ENCODE assay signal across 26 mouse cellular contexts in genomic region chr16:66014861-66015602, GRCm38 (mm10).
DNase-seq lines count a peak whose midpoint lies in the region; ATAC-seq and TF ChIP-seq lines count a peak whose summit lies in the region.
"Had no signal": no experiment of that assay in that cellular context is flagged by ENCODE, and none has a peak within 500 bp of the region (broad histone marks: within the 10 kb centered on the region; RNA-seq: fewer than 3 reads in every experiment).

No protein-coding gene starts in this region.

- H3K9ac ChIP-seq in hindbrain, embryonic 13.5 days: no peak overlapping the region
- no peak overlapping the region for H3K9ac ChIP-seq in midbrain, embryonic 11.5 days (ENCODE audit: low read length)
- no peak overlapping the region for H3K9ac ChIP-seq in midbrain, postnatal 0 days (replicated peaks; ENCODE audit: low read length, poor library complexity, severe bottlenecking)
- no peak overlapping the region for H3K9ac ChIP-seq in intestine, postnatal 0 days (ENCODE audit: low read depth, low read length)
- no peak overlapping the region for H3K9ac ChIP-seq in stomach, postnatal 0 days (ENCODE audit: low read length)
- H3K9ac ChIP-seq: heart, embryonic 15.5 days; kidney, embryonic 15.5 days; limb, embryonic 12.5 days; liver, embryonic 15.5 days; lung, embryonic 14.5 days; neural tube, embryonic 15.5 days had no signal

- no peaks in the 10 kb centered on the region for H3K27me3 ChIP-seq in hindbrain, embryonic 10.5 days (ENCODE audit: insufficient read depth, poor library complexity, severe bottlenecking)
- H3K27me3 ChIP-seq in hindbrain, embryonic 13.5 days: no peaks in the 10 kb centered on the region
- no peaks in the 10 kb centered on the region for H3K27me3 ChIP-seq in midbrain, embryonic 11.5 days (ENCODE audit: control insufficient read depth, insufficient read depth, low read length)
- no peaks in the 10 kb centered on the region for H3K27me3 ChIP-seq in midbrain, postnatal 0 days (ENCODE audit: insufficient read depth, low read length)
- H3K27me3 ChIP-seq in intestine, postnatal 0 days (replicated peaks; ENCODE audit: control insufficient read depth, insufficient read depth, low read length): no peaks in the 10 kb centered on the region
- H3K27me3 ChIP-seq in stomach, postnatal 0 days (ENCODE audit: control insufficient read depth, insufficient read depth, low read length): no peaks in the 10 kb centered on the region
- H3K27me3 ChIP-seq: heart, embryonic 15.5 days; kidney, embryonic 15.5 days; limb, embryonic 12.5 days; liver, embryonic 15.5 days; neural tube, embryonic 15.5 days had no signal

- ATAC-seq in hindbrain, embryonic 13.5 days (ENCODE audit: low FRiP score): no peak
- ATAC-seq in midbrain, embryonic 11.5 days (ENCODE audit: low FRiP score): peak; percentile 85
- ATAC-seq in midbrain, postnatal 0 days (ENCODE audit: low FRiP score): no peak
- ATAC-seq in intestine, postnatal 0 days: peak; percentile 72
- ATAC-seq in stomach, postnatal 0 days (ENCODE audit: low FRiP score, low TSS enrichment): 0 out of 2 replicates have a peak, but pooled peaks have one; percentile 24
- no peak for ATAC-seq in erythroid progenitor cell, adult 5-6 weeks (replicated peaks; ENCODE audit: low FRiP score, poor library complexity, severe bottlenecking)
- ATAC-seq: Patski had no signal

- no peaks in the 10 kb centered on the region for H3K36me3 ChIP-seq in hindbrain, embryonic 10.5 days
- no peaks in the 10 kb centered on the region for H3K36me3 ChIP-seq in hindbrain, embryonic 13.5 days
- no peaks in the 10 kb centered on the region for H3K36me3 ChIP-seq in midbrain, embryonic 11.5 days (ENCODE audit: control insufficient read depth, insufficient read depth, low read length)
- H3K36me3 ChIP-seq in midbrain, postnatal 0 days (ENCODE audit: insufficient read depth, low read length): no peaks in the 10 kb centered on the region
- H3K36me3 ChIP-seq in intestine, postnatal 0 days (ENCODE audit: control insufficient read depth, insufficient read depth): no peaks in the 10 kb centered on the region
- no peaks in the 10 kb centered on the region for H3K36me3 ChIP-seq in stomach, postnatal 0 days (ENCODE audit: control insufficient read depth, insufficient read depth, low read length)
- H3K36me3 ChIP-seq: heart, embryonic 10.5 days; heart, embryonic 15.5 days; kidney, embryonic 15.5 days; limb, embryonic 12.5 days; liver, embryonic 15.5 days; neural tube, embryonic 15.5 days had no signal

- 36% methylated on average over 5 of the region's 5 CpGs for WGBS in hindbrain, embryonic 10.5 days
- WGBS in hindbrain, embryonic 13.5 days: 29% methylated on average over 5 of the region's 5 CpGs
- WGBS in midbrain, embryonic 11.5 days: 32% methylated on average over 5 of the region's 5 CpGs
- 29% methylated on average over 5 of the region's 5 CpGs for WGBS in midbrain, postnatal 0 days
- 56% methylated on average over 5 of the region's 5 CpGs for WGBS in intestine, postnatal 0 days
- 54% methylated on average over 5 of the region's 5 CpGs for WGBS in stomach, postnatal 0 days

- no peak for TF ChIP-seq EP300 in stomach, postnatal 0 days (optimal IDR thresholded peaks at IDR 0.05)

- no peak overlapping the region for H3K4me3 ChIP-seq in hindbrain, embryonic 10.5 days
- H3K4me3 ChIP-seq in hindbrain, embryonic 13.5 days: no peak overlapping the region
- H3K4me3 ChIP-seq in midbrain, embryonic 11.5 days (ENCODE audit: low read depth, low read length): no peak overlapping the region
- H3K4me3 ChIP-seq in midbrain, postnatal 0 days (ENCODE audit: low read depth, low read length): no peak overlapping the region
- no peak overlapping the region for H3K4me3 ChIP-seq in intestine, postnatal 0 days (ENCODE audit: low read depth, low read length)
- no peak overlapping the region for H3K4me3 ChIP-seq in stomach, postnatal 0 days (ENCODE audit: low read depth, low read length)
- H3K4me3 ChIP-seq: heart, embryonic 10.5 days; heart, embryonic 15.5 days; kidney, embryonic 15.5 days; left cerebral cortex, adult 2 months; limb, embryonic 12.5 days; liver, embryonic 15.5 days; neural tube, embryonic 15.5 days had no signal

- no peak overlapping the region for H3K4me2 ChIP-seq in hindbrain, embryonic 13.5 days
- H3K4me2 ChIP-seq in midbrain, embryonic 11.5 days: no peak overlapping the region
- no peak overlapping the region for H3K4me2 ChIP-seq in midbrain, postnatal 0 days (ENCODE audit: low read depth, low read length, poor library complexity, severe bottlenecking)
- H3K4me2 ChIP-seq in intestine, postnatal 0 days (replicated peaks; ENCODE audit: low read depth): no peak overlapping the region
- H3K4me2 ChIP-seq in stomach, postnatal 0 days (replicated peaks; ENCODE audit: low read depth): no peak overlapping the region
- H3K4me2 ChIP-seq: heart, embryonic 15.5 days; kidney, embryonic 15.5 days; limb, embryonic 12.5 days; liver, embryonic 15.5 days; lung, embryonic 14.5 days; neural tube, embryonic 15.5 days had no signal

- no peaks in the 10 kb centered on the region for H3K9me3 ChIP-seq in hindbrain, embryonic 10.5 days
- no peaks in the 10 kb centered on the region for H3K9me3 ChIP-seq in hindbrain, embryonic 13.5 days
- H3K9me3 ChIP-seq in midbrain, embryonic 11.5 days (ENCODE audit: control insufficient read depth, low read length): no peaks in the 10 kb centered on the region
- no peaks in the 10 kb centered on the region for H3K9me3 ChIP-seq in midbrain, postnatal 0 days (ENCODE audit: low read length)
- H3K9me3 ChIP-seq in intestine, postnatal 0 days (ENCODE audit: control insufficient read depth): no peaks in the 10 kb centered on the region
- H3K9me3 ChIP-seq in stomach, postnatal 0 days (ENCODE audit: control insufficient read depth, low read length): no peaks in the 10 kb centered on the region
- H3K9me3 ChIP-seq: heart, embryonic 10.5 days; heart, embryonic 15.5 days; kidney, embryonic 15.5 days; limb, embryonic 12.5 days; liver, embryonic 15.5 days; neural tube, embryonic 15.5 days had no signal

- DNase-seq in hindbrain, embryonic 10.5 days (ENCODE audit: low spot score): peak; percentile 4
- DNase-seq in midbrain, embryonic 11.5 days (ENCODE audit: low spot score, missing footprints): peak; percentile 84
- DNase-seq in midbrain, postnatal 0 days (ENCODE audit: low spot score): no peak
- no peak for DNase-seq in stomach, postnatal 0 days (ENCODE audit: low spot score)
- DNase-seq: adrenal gland, postnatal 10 days; cerebellum, adult 11 months; cerebellum, adult 9-10 months; cerebellum, postnatal 36 days; gastrocnemius, postnatal 14 days; kidney, adult 18-20 months; kidney, postnatal 25 days; lung, embryonic 14.5 days; right cerebral cortex, adult 18-20 months; thymus, adult 2 months; thymus, postnatal 36 days had no signal

- H3K27ac ChIP-seq in hindbrain, embryonic 10.5 days: no peak overlapping the region
- no peak overlapping the region for H3K27ac ChIP-seq in hindbrain, embryonic 13.5 days
- no peak overlapping the region for H3K27ac ChIP-seq in midbrain, embryonic 11.5 days (ENCODE audit: low read depth, low read length)
- no peak overlapping the region for H3K27ac ChIP-seq in midbrain, postnatal 0 days (ENCODE audit: low read depth, low read length)
- no peak overlapping the region for H3K27ac ChIP-seq in intestine, postnatal 0 days (ENCODE audit: low read depth, low read length)
- no peak overlapping the region for H3K27ac ChIP-seq in stomach, postnatal 0 days (replicated peaks)
- H3K27ac ChIP-seq: heart, embryonic 10.5 days; heart, embryonic 15.5 days; kidney, embryonic 15.5 days; left cerebral cortex, adult 2 months; limb, embryonic 12.5 days; liver, embryonic 15.5 days; neural tube, embryonic 15.5 days had no signal

- TF ChIP-seq CTCF in midbrain, postnatal 0 days (IDR thresholded peaks at IDR 0.05): no peak
- TF ChIP-seq CTCF in intestine, postnatal 0 days (IDR thresholded peaks at IDR 0.05; ENCODE audit: low read depth): no peak
- no peak for TF ChIP-seq CTCF in stomach, postnatal 0 days (IDR thresholded peaks at IDR 0.05; ENCODE audit: low read depth)

- peaks cover 5% of the 10 kb centered on the region for H3K4me1 ChIP-seq in hindbrain, embryonic 10.5 days (replicated peaks)
- H3K4me1 ChIP-seq in hindbrain, embryonic 13.5 days (replicated peaks): peaks cover 4% of the 10 kb centered on the region; the same call in 1 of the 2 replicates
- peaks cover 4% of the 10 kb centered on the region; the same call in 1 of the 2 replicates for H3K4me1 ChIP-seq in midbrain, embryonic 11.5 days (ENCODE audit: control insufficient read depth, insufficient read depth, low read length)
- H3K4me1 ChIP-seq in midbrain, postnatal 0 days (ENCODE audit: insufficient read depth, low read length): no peaks in the 10 kb centered on the region
- H3K4me1 ChIP-seq in intestine, postnatal 0 days (replicated peaks; ENCODE audit: control insufficient read depth, insufficient read depth, low read length): no peaks in the 10 kb centered on the region
- H3K4me1 ChIP-seq in stomach, postnatal 0 days (replicated peaks; ENCODE audit: control insufficient read depth, insufficient read depth): no peaks in the 10 kb centered on the region
- H3K4me1 ChIP-seq: heart, embryonic 10.5 days; heart, embryonic 15.5 days; kidney, embryonic 15.5 days; limb, embryonic 12.5 days; liver, embryonic 15.5 days; neural tube, embryonic 15.5 days had no signal

Comparison
In these comparisons a context has a peak if more than half of its experiments do, and no peak if none do; other contexts are left out.
1. DNase-seq: peak in hindbrain, embryonic 10.5 days (single experiment) and midbrain, embryonic 11.5 days (single experiment); none in midbrain, postnatal 0 days (single experiment) and stomach, postnatal 0 days (single experiment).
2. ATAC-seq: peak in midbrain, embryonic 11.5 days (single experiment), intestine, postnatal 0 days (single experiment) and stomach, postnatal 0 days (single experiment); none in hindbrain, embryonic 13.5 days (single experiment), midbrain, postnatal 0 days (single experiment) and erythroid progenitor cell, adult 5-6 weeks (single experiment).